Mouse (Mus musculus) liver, postnatal 0 days (tissue): ENCODE data around the gene Stk32c. TPM values are rescaled to one million over a fixed set of nuclear protein-coding genes. Genes with fewer than 3 reads are reported as not detected.

ENCODE experiments used
- ATAC-seq: fragments of 200-750 bp; cut with Nextera tagmentation; 2 replicates; pipeline ENCODE4 v1.8.0; 2017; ENCODE audit warnings: mild to moderate bottlenecking, moderate library complexity
- DNase-seq: peaks from one replicate; pipeline ENCODE4 v3.0.0-alpha.2; 2016
- H3K27ac ChIP-seq: fragments of 300-500 bp; sonication (generic); 2 replicates; pipeline ENCODE4 v1.5.1; 2014; ENCODE audit warnings: antibody characterized with exemption, moderate library complexity, mild to moderate bottlenecking, low read depth
- H3K27me3 ChIP-seq: fragments of 300-500 bp; sonication (generic); 2 replicates; pipeline ENCODE4 v1.6.1; 2014; ENCODE audit warnings: low read length, control low read depth, mixed read lengths; ENCODE audit not compliant: insufficient read depth
- H3K36me3 ChIP-seq: fragments of 300-500 bp; sonication (generic); replicated peaks from 2 replicates; pipeline ENCODE4 v1.6.1; 2014; ENCODE audit warnings: mild to moderate bottlenecking, control low read depth, low read length, moderate library complexity, mixed read lengths; ENCODE audit not compliant: insufficient read depth
- H3K4me1 ChIP-seq: fragments of 300-500 bp; sonication (generic); 2 replicates; pipeline ENCODE4 v1.6.1; 2014; ENCODE audit warnings: antibody characterized with exemption, mild to moderate bottlenecking, control low read depth; ENCODE audit not compliant: insufficient read depth
- H3K4me2 ChIP-seq: fragments of 300-500 bp; sonication (generic); 2 replicates; pipeline ENCODE4 v1.6.1; 2014; ENCODE audit warnings: low read depth, mild to moderate bottlenecking, low read length, moderate library complexity, mixed read lengths
- H3K4me3 ChIP-seq: fragments of 300-500 bp; sonication (generic); 2 replicates; pipeline ENCODE4 v1.5.1; 2014; ENCODE audit warnings: low read depth, low read length
- H3K9ac ChIP-seq: fragments of 300-500 bp; sonication (generic); replicated peaks from 2 replicates; pipeline ENCODE4 v1.6.1; 2014; ENCODE audit warnings: mild to moderate bottlenecking, moderate library complexity
- H3K9me3 ChIP-seq: fragments of 300-500 bp; sonication (generic); 2 replicates; pipeline ENCODE4 v1.6.1; 2016; ENCODE audit warnings: mild to moderate bottlenecking, control low read depth, low read length, mixed read lengths
- CTCF ChIP-seq: sonication (generic); IDR thresholded peaks from 2 replicates; pipeline ENCODE4 v1.5.1; 2016; ENCODE audit warnings: antibody characterized with exemption, low read depth
- EP300 ChIP-seq: IDR thresholded peaks from 2 replicates; pipeline ENCODE4 v1.6.1; 2016; ENCODE audit warnings: antibody characterized with exemption, low read depth, mild to moderate bottlenecking
- WGBS: fragments of 180-500 bp; shearing (Covaris S2); extraction: QIAGEN DNeasy Blood & Tissue Kit; methylation state at CpG from one replicate; pipeline ENCODE4 v1.1.7; 2014; ENCODE audit not compliant: insufficient replicate concordance; 5-methylcytosine and 5-hydroxymethylcytosine counted together
- polyA plus RNA-seq: library from polyadenylated mRNA; unstranded; fragments of >200 nt; fragmentation: Nextera tagmentation; extraction: Ambion mirVana; gene quantifications from 2 replicates; pipeline ENCODE4 v1.2.1, GENCODE M21; 2015

The Stk32c gene
- polyA plus RNA-seq, 1 experiment from 2014 or later, result not detected

DNA sequence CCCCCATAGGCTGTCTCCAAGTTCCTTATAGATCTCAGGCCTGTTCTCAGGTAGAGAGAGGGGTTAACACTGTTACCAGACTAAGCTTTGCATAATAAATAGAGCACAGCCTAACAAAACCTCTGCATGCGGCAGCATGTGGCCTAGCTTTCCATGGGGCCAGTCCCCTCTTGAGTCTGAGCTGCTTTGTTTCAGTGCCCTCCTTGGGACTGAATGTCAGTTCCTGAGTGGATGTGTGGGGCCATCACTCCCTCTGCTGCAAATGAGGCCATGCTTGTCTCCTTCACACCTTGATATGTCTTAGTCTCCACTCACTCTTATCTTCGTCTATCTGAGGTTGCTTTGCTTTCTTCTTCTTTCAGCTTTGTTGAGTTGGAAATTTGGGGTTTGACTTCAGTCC, 8.7 kb upstream of the Stk32c start:
- H3K27me3 ChIP-seq, result no peaks in the 10 kb centered on the region
- TF ChIP-seq CTCF (no peak), EP300 (no peak)
- no peaks in the 10 kb centered on the region for H3K9me3 ChIP-seq
- no peak for ATAC-seq
- no peak overlapping the region for H3K9ac ChIP-seq
- peaks cover 19% of the 10 kb centered on the region for H3K4me1 ChIP-seq
- no peak overlapping the region for H3K27ac ChIP-seq
- no peak for DNase-seq
- H3K4me3 ChIP-seq, result no peak overlapping the region
- 83% methylated on average over 2 of the region's 2 CpGs for WGBS
- H3K36me3 ChIP-seq, result no peaks in the 10 kb centered on the region
- no peak overlapping the region for H3K4me2 ChIP-seq

- Histone ChIP-seq H3K27me3 (no peaks in the 10 kb centered on the region), H3K4me1 (peaks cover 19% of the 10 kb centered on the region), H3K9me3 (no peaks in the 10 kb centered on the region), H3K4me2 (no peak overlapping the region), H3K9ac (no peak overlapping the region), H3K4me3 (no peak overlapping the region), H3K36me3 (no peaks in the 10 kb centered on the region), H3K27ac (no peak overlapping the region)
- no peak for ATAC-seq
- 70% methylated on average over 5 of the region's 5 CpGs for WGBS
- no peak for DNase-seq
- TF ChIP-seq CTCF, result no peak
- no peak for TF ChIP-seq EP300
Measured at GRCm38 (mm10) chr7:139221072-139221471, 8.0 kb upstream of the Stk32c start.

DNA sequence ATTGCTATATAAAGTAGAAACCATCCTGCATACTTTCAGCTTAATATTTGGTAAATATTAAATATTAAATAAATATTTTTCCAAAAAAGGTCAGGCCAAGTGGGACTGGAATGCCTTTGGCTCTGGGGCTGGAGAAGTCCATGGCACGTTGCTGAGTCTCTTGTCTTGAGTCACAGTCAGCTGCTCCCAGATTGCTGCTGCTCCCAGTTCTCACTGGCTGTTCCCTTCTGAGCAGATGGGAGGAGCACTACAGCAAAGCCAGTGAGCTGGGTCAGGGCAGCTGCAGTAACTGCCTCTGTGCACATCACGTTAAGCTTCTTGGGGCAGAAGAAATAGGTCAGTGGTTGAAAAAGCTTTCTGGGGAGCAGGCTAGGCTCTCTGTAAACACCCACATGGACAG, 7.2 kb upstream of the Stk32c start:
- ATAC-seq, result no peak
- no peaks in the 10 kb centered on the region for H3K9me3 ChIP-seq
- no peak overlapping the region for H3K9ac ChIP-seq

GRCm38 (mm10) chr7:139219486-139219885, 6.4 kb upstream of the Stk32c start:
- WGBS, result 74% methylated on average over 5 of the region's 5 CpGs
- no peak overlapping the region for H3K27ac ChIP-seq
- no peak for TF ChIP-seq EP300
- no peak overlapping the region for H3K9ac ChIP-seq
- ATAC-seq, result no peak
- no peak for DNase-seq
- H3K4me2 ChIP-seq, result no peak overlapping the region
- H3K36me3 ChIP-seq, result no peaks in the 10 kb centered on the region
- H3K27me3 ChIP-seq, result no peaks in the 10 kb centered on the region
- H3K4me3 ChIP-seq, result no peak overlapping the region
- no peaks in the 10 kb centered on the region for H3K9me3 ChIP-seq
- peaks cover 12% of the 10 kb centered on the region for H3K4me1 ChIP-seq

More for the DNA sequence above, 7.2 kb upstream of the Stk32c start:
- no peak for DNase-seq
- Histone ChIP-seq H3K27me3 (no peaks in the 10 kb centered on the region), H3K4me3 (no peak overlapping the region), H3K4me1 (peaks cover 16% of the 10 kb centered on the region), H3K4me2 (no peak overlapping the region), H3K27ac (no peak overlapping the region), H3K36me3 (no peaks in the 10 kb centered on the region)
- 29% methylated on average over 2 of the region's 2 CpGs for WGBS
- no peak for TF ChIP-seq EP300
- no peak for TF ChIP-seq CTCF

DNA sequence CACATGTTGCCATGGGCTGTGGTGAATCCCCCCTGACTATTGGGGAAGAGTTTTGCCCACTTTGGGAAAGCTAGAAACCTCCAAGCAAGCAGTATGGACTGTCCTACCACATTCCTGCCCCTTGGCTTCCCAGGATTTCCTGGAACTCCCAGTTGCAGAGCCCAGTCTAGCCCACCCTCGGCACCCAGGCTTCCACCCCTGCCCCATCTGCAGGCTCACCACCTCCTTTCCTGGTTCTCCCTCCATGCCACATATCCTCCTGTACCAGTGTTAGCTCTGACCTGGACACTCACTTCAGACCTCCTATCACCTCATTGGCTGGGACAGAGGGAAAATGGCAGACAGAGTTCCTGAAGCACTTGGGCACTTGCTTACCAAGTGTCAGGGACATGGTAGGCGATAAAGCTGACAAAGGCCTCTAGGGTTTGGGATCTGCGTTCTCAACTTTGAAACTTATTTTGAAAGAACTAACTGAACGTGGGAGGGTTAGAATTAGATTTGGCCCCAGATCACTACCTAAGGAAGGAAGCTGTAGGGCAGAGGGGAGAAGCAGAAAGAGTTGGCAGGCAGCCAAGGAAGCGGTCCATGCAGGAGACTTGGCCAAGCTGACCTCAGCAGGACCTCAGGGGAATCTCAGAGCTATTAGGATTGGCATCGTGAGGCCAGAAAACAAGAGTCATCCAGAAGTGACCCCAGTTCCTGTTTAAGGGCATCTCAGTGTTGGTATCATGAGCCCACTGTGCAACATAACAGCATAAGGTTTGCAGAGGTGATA, 5.7 kb upstream of the Stk32c start:
- DNase-seq, result peak; percentile 44
- no peaks in the 10 kb centered on the region for H3K36me3 ChIP-seq
- no peak for TF ChIP-seq EP300
- TF ChIP-seq CTCF, result no peak
- H3K4me2 ChIP-seq, result no peak overlapping the region
- WGBS, result 52% methylated on average over 6 of the region's 6 CpGs
- no peak for ATAC-seq
- H3K27me3 ChIP-seq, result no peaks in the 10 kb centered on the region
- peaks cover 7% of the 10 kb centered on the region for H3K4me1 ChIP-seq
- no peak overlapping the region for H3K9ac ChIP-seq
- H3K4me3 ChIP-seq, result no peak overlapping the region
- H3K9me3 ChIP-seq, result no peaks in the 10 kb centered on the region
- H3K27ac ChIP-seq, result no peak overlapping the region

- no peak overlapping the region for H3K4me2 ChIP-seq
- no peak overlapping the region for H3K4me3 ChIP-seq
- TF ChIP-seq EP300 (no peak), CTCF (no peak)
- DNase-seq, result no peak
- peaks cover 11% of the 10 kb centered on the region for H3K4me1 ChIP-seq
- H3K9me3 ChIP-seq, result no peaks in the 10 kb centered on the region
- WGBS, result 77% methylated on average over 7 of the region's 7 CpGs
- ATAC-seq, result no peak
- no peak overlapping the region for H3K27ac ChIP-seq
- H3K36me3 ChIP-seq, result no peaks in the 10 kb centered on the region
- H3K27me3 ChIP-seq, result no peaks in the 10 kb centered on the region
- H3K9ac ChIP-seq, result no peak overlapping the region
Measured at GRCm38 (mm10) chr7:139217046-139217445, 3.9 kb upstream of the Stk32c start.
